In the genomic region with DNA sequence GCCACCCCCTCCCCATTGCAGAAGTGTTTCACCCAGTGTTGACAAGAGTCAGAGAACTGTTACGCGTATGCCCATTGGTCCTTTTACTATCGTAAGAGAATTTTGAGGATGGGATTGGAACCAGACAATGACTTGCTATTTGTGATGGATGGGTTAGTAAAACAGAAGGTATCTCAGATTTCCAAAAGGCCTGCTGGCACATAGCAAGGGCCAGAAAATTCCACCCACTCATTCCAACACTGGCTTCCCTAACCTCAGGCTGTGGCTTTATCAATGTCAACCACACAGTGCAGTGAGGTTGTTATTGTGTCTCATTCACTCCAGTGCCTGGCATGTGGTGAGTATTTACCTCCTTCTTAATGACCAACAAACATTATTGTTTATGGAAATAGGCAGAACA, we compare ENCODE assay signal across 23 mouse cellular contexts. TPM values are rescaled to one million over a fixed set of nuclear protein-coding genes. Genes with fewer than 3 reads are reported as not detected.
DNase-seq lines count a peak whose midpoint lies in the region; ATAC-seq and TF ChIP-seq lines count a peak whose summit lies in the region.
"Had no signal": no experiment of that assay in that cellular context is flagged by ENCODE, and none has a peak within 500 bp of the region (broad histone marks: within the 10 kb centered on the region; RNA-seq: fewer than 3 reads in every experiment).

No protein-coding gene starts in this region.

- 0 out of 2 replicates have a peak, but pooled peaks have one; percentile 50 for ATAC-seq in cerebellum, adult (ENCODE audit: insufficient number of reproducible peaks, low FRiP score, low TSS enrichment)
- no peak for ATAC-seq in midbrain, postnatal 0 days (ENCODE audit: low FRiP score)
- ATAC-seq: CD4-positive, CD25-positive, alpha-beta regulatory T cell, adult 4 months; forebrain, embryonic 13.5 days; forebrain, embryonic 15.5 days; forebrain, postnatal 0 days had no signal

- H3K4me2 ChIP-seq in midbrain, postnatal 0 days (ENCODE audit: low read depth, low read length, poor library complexity, severe bottlenecking), result no peak overlapping the region
- H3K4me2 ChIP-seq: embryonic facial prominence, embryonic 13.5 days; embryonic facial prominence, embryonic 15.5 days; forebrain, embryonic 13.5 days; forebrain, embryonic 15.5 days had no signal

- no peaks in the 10 kb centered on the region for H3K4me1 ChIP-seq in midbrain, postnatal 0 days (ENCODE audit: insufficient read depth, low read length)
- H3K4me1 ChIP-seq: embryonic facial prominence, embryonic 13.5 days; embryonic facial prominence, embryonic 15.5 days; forebrain, embryonic 13.5 days had no signal

- H3K4me3 ChIP-seq in midbrain, postnatal 0 days (ENCODE audit: low read depth, low read length), result no peak overlapping the region
- H3K4me3 ChIP-seq: embryonic facial prominence, embryonic 13.5 days; embryonic facial prominence, embryonic 15.5 days; erythroblast, embryonic 14.5 days; forebrain, embryonic 13.5 days; forebrain, embryonic 15.5 days had no signal

- no peak for DNase-seq in cerebellum, adult 11 months
- DNase-seq in Muller cell, postnatal 12 days (ENCODE audit: inconsistent ontology term), result peak; percentile 72
- DNase-seq in cerebellum, adult 8-10 months, result peak; percentile 13
- peak; percentile 23 for DNase-seq in cerebellum, adult 9-11 months
- DNase-seq in gastrocnemius, postnatal 14 days, result no peak
- DNase-seq in midbrain, postnatal 0 days (ENCODE audit: low spot score), result no peak
- DNase-seq: adrenal gland, adult 2 months; adrenal gland, postnatal 10 days; adrenal gland, postnatal 25 days; B cell, adult 2 months; embryo, embryonic 11 days; forebrain, postnatal 0 days had no signal

- H3K9ac ChIP-seq in midbrain, postnatal 0 days (replicated peaks; ENCODE audit: low read length, poor library complexity, severe bottlenecking), result no peak overlapping the region
- H3K9ac ChIP-seq: embryonic facial prominence, embryonic 13.5 days; embryonic facial prominence, embryonic 15.5 days; forebrain, embryonic 13.5 days; forebrain, embryonic 15.5 days; forebrain, postnatal 0 days had no signal

- no peaks in the 10 kb centered on the region for H3K36me3 ChIP-seq in midbrain, postnatal 0 days (ENCODE audit: insufficient read depth, low read length)
- H3K36me3 ChIP-seq: embryonic facial prominence, embryonic 13.5 days; embryonic facial prominence, embryonic 15.5 days; forebrain, embryonic 15.5 days; G1E had no signal

- no peak overlapping the region for H3K27ac ChIP-seq in midbrain, postnatal 0 days (ENCODE audit: low read depth, low read length)
- H3K27ac ChIP-seq: embryonic facial prominence, embryonic 13.5 days; embryonic facial prominence, embryonic 15.5 days; forebrain, embryonic 13.5 days; forebrain, embryonic 15.5 days had no signal

- H3K9me3 ChIP-seq in midbrain, postnatal 0 days (ENCODE audit: low read length), result no peaks in the 10 kb centered on the region
- H3K9me3 ChIP-seq: embryonic facial prominence, embryonic 13.5 days; embryonic facial prominence, embryonic 15.5 days; forebrain, embryonic 13.5 days; forebrain, embryonic 15.5 days; G1E had no signal

- WGBS in midbrain, postnatal 0 days, result 97% methylated on average over 3 of the region's 3 CpGs

- no peak for TF ChIP-seq CTCF in midbrain, postnatal 0 days (IDR thresholded peaks at IDR 0.05)

- H3K27me3 ChIP-seq in midbrain, postnatal 0 days (ENCODE audit: insufficient read depth, low read length), result no peaks in the 10 kb centered on the region
- H3K27me3 ChIP-seq: embryonic facial prominence, embryonic 13.5 days; embryonic facial prominence, embryonic 15.5 days; forebrain, embryonic 13.5 days; forebrain, embryonic 15.5 days had no signal

- intact Hi-C loops in gastrocnemius, postnatal 14 days (cut with DNase I; ENCODE audit: low total_unique reads), result no loop called here

RNA-seq across cellular contexts. Expression of a gene that starts 11.5 kb away (rescaled TPM):
- under 1 TPM in 1 of 2 experiments, not detected in 1; 0.04 TPM for total RNA-seq in gastrocnemius, postnatal 14 days (2021)
- 0.05 and 0.11 TPM in 2 replicates for total RNA-seq in midbrain, postnatal 0 days (2014; rRNA removed)
- 0.06 and 0.07 TPM in 2 replicates for polyA plus RNA-seq in midbrain, postnatal 0 days (2015; fragmentation: Nextera tagmentation; extraction: Ambion mirVana)
- total RNA-seq: CH12.LX had no signal
- polyA plus RNA-seq: CD4-positive, CD25-positive, alpha-beta regulatory T cell, adult 4 months; embryonic facial prominence, embryonic 11.5 days; erythroblast, embryonic 14.5 days; forebrain, embryonic 11.5 days; forebrain, embryonic 13.5 days; forebrain, embryonic 15.5 days; G1E had no signal

Comparison
In these comparisons a context has a peak if more than half of its experiments do, and no peak if none do; other contexts are left out.
1. DNase-seq: peak in Muller cell, postnatal 12 days (single experiment), cerebellum, adult 8-10 months (single experiment) and cerebellum, adult 9-11 months (single experiment); none in cerebellum, adult 11 months (single experiment), gastrocnemius, postnatal 14 days (single experiment) and midbrain, postnatal 0 days (single experiment).